Mouse (Mus musculus) v-Abl transformed pro-B cells (cell line): ENCODE measurements around the gene Bcl2l11.
"Not testable (repeated sequence)": the region's sequence is repeated elsewhere in the genome, so short reads cannot be mapped to it uniquely, and the experiment has no call there.

Experiments
- in situ Hi-C, 2 experiments: fragments of 400-800 bp; cut with MboI; formaldehyde crosslinking; loops; one replicate each; pipeline ENCODE4 v1.15.1; 2025; ENCODE audit not compliant: unreplicated experiment in 2 of 2

Bcl2l11 gene

GRCm38 (mm10) chr2:128166623-128167423, 41.0 kb downstream of the Bcl2l11 start:
- in situ Hi-C loops: no loop called here

GRCm38 (mm10) chr2:128167930-128168329, 42.1 kb downstream of the Bcl2l11 start:
- in situ Hi-C loops: no loop called here

GRCm38 (mm10) chr2:128169486-128169885, 43.6 kb downstream of the Bcl2l11 start:
- in situ Hi-C loops: no loop called here

GRCm38 (mm10) chr2:128169972-128170371, 44.1 kb downstream of the Bcl2l11 start:
- in situ Hi-C loops: no loop called here

- in situ Hi-C loops: no loop called here
Measured at GRCm38 (mm10) chr2:128170614-128171013, 44.8 kb downstream of the Bcl2l11 start.

GRCm38 (mm10) chr2:128172266-128172665, 46.4 kb downstream of the Bcl2l11 start:
- in situ Hi-C loops: no loop called here

GRCm38 (mm10) chr2:128174176-128174575, 48.3 kb downstream of the Bcl2l11 start:
- in situ Hi-C loops: no loop called here

GRCm38 (mm10) chr2:128174604-128175342, 48.9 kb downstream of the Bcl2l11 start:
- in situ Hi-C loops: no loop called here

GRCm38 (mm10) chr2:128175625-128176024, 49.8 kb downstream of the Bcl2l11 start:
- in situ Hi-C loops: no loop called here

- in situ Hi-C loops: no loop called here
Measured at GRCm38 (mm10) chr2:128176391-128177044, 50.7 kb downstream of the Bcl2l11 start.

- in situ Hi-C loops: no loop called here
Measured at GRCm38 (mm10) chr2:128177241-128177661, 51.4 kb downstream of the Bcl2l11 start.

- in situ Hi-C loops: no loop called here
Measured at GRCm38 (mm10) chr2:128179126-128179807, 53.4 kb downstream of the Bcl2l11 start.

- in situ Hi-C loops: no loop called here
Measured at GRCm38 (mm10) chr2:128179808-128180379, 54.1 kb downstream of the Bcl2l11 start.

- in situ Hi-C loops: not testable (repeated sequence)
Measured at GRCm38 (mm10) chr2:128182181-128182580, 56.3 kb downstream of the Bcl2l11 start.

GRCm38 (mm10) chr2:128182751-128183150, 56.9 kb downstream of the Bcl2l11 start:
- in situ Hi-C loops: no loop called here

- in situ Hi-C loops: no loop called here
Measured at GRCm38 (mm10) chr2:128183762-128184161, 57.9 kb downstream of the Bcl2l11 start.

GRCm38 (mm10) chr2:128185942-128186341, 60.1 kb downstream of the Bcl2l11 start:
- in situ Hi-C loops: no loop called here

GRCm38 (mm10) chr2:128187277-128187676, 61.4 kb downstream of the Bcl2l11 start:
- in situ Hi-C loops: no loop called here

- in situ Hi-C loops: no loop called here
Measured at GRCm38 (mm10) chr2:128188461-128188860, 62.6 kb downstream of the Bcl2l11 start.

- in situ Hi-C loops: no loop called here
Measured at GRCm38 (mm10) chr2:128189691-128190090, 63.9 kb downstream of the Bcl2l11 start.
